Mouse (Mus musculus): ENCODE measurements at regions not wholly inside any gene's neighbourhood (a gene's known extent, or its start where the extent isn't known, plus 50 kb on each side); places are given as distances from the start of the nearest gene placed in this dataset.

- H3K27me3 ChIP-seq (replicated peaks) = no peaks in the 10 kb centered on the region
- H3K9me3 ChIP-seq = 0 out of 2 replicates have a peak, but pooled peaks cover 4% of the 10 kb centered on the region
- no peak overlapping the region for H3K4me3 ChIP-seq (replicated peaks)
- H3K4me1 ChIP-seq = no peaks in the 10 kb centered on the region
- H3K36me3 ChIP-seq (replicated peaks; ENCODE audit: low read length) = no peaks in the 10 kb centered on the region
- TF ChIP-seq FLI1 (IDR thresholded peaks at IDR 0.05; ENCODE audit: low read length) (no peak), GATA1 (IDR thresholded peaks at IDR 0.05; ENCODE audit: borderline replicate concordance, low read length) (no peak)
Measured at GRCm38 (mm10) chr3:148676025-148676424, 314.3 kb downstream of the Adgrl2 start.

GRCm38 (mm10) chr3:148662888-148663477 lies 327.4 kb downstream of the Adgrl2 start:
- Histone ChIP-seq H3K4me3 (replicated peaks) (no peak overlapping the region), H3K36me3 (replicated peaks; ENCODE audit: low read length) (no peaks in the 10 kb centered on the region), H3K9me3 (peaks cover 3% of the 10 kb centered on the region; the same call in 1 of the 2 replicates), H3K27me3 (replicated peaks) (no peaks in the 10 kb centered on the region), H3K4me1 (no peaks in the 10 kb centered on the region)
- TF ChIP-seq FLI1 (IDR thresholded peaks at IDR 0.05; ENCODE audit: low read length) (no peak), GATA1 (IDR thresholded peaks at IDR 0.05; ENCODE audit: borderline replicate concordance, low read length) (no peak)

GRCm38 (mm10) chr3:148659024-148659423 lies 331.3 kb downstream of the Adgrl2 start:
- no peaks in the 10 kb centered on the region for H3K27me3 ChIP-seq (replicated peaks)
- no peaks in the 10 kb centered on the region for H3K36me3 ChIP-seq (replicated peaks; ENCODE audit: low read length)
- no peak overlapping the region for H3K4me3 ChIP-seq (replicated peaks)
- TF ChIP-seq FLI1 (IDR thresholded peaks at IDR 0.05; ENCODE audit: low read length) (no peak), GATA1 (IDR thresholded peaks at IDR 0.05; ENCODE audit: borderline replicate concordance, low read length) (no peak)
- H3K9me3 ChIP-seq = no peaks in the 10 kb centered on the region
- H3K4me1 ChIP-seq = no peaks in the 10 kb centered on the region

DNA sequence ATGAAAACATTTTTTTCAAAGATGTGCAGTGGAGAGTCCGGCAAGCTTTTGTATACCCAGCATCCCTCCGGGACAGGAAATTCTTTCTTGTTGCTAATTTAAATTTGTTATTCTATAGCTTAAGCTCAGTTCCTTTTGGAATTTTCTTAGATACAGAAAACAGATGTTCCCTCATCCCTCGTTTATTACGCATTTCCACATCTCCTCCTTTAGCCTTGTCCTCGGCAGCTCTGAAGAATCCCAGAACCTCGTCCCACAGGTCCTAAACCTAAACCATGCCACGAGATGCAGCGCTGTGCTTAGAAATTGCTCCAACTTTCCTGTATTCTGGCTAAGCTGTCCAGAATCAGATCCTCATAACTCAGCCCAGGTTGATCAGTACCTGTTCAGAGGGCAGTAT lies 332.0 kb downstream of the Adgrl2 start:
- Histone ChIP-seq H3K36me3 (replicated peaks; ENCODE audit: low read length) (no peaks in the 10 kb centered on the region), H3K4me1 (no peaks in the 10 kb centered on the region), H3K27me3 (replicated peaks) (no peaks in the 10 kb centered on the region), H3K4me3 (replicated peaks) (no peak overlapping the region), H3K9me3 (no peaks in the 10 kb centered on the region)
- TF ChIP-seq GATA1 (IDR thresholded peaks at IDR 0.05; ENCODE audit: borderline replicate concordance, low read length) (no peak), FLI1 (IDR thresholded peaks at IDR 0.05; ENCODE audit: low read length) (no peak)

DNA sequence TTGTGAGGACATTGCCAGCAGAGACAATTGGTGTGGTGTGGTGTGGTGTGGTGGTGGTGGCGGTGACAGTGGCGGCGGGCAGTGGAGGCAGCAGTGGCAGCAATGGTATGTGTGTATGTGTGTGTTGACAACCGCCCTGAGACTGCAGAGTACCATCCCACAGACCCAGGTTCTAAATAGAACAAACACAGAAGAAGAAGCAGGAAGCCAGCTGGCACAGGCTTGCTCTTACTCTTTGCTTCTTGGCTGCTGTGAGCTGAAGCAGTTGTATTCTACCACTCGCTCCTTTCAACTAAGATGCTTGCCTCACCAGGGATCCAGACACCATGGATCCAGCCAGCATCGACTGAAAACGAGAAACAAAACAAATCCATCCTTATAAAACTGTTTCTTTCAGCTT lies 334.2 kb downstream of the Adgrl2 start:
- no peaks in the 10 kb centered on the region for H3K27me3 ChIP-seq (replicated peaks)
- H3K36me3 ChIP-seq (replicated peaks; ENCODE audit: low read length) = no peaks in the 10 kb centered on the region
- H3K4me3 ChIP-seq (replicated peaks) = peak overlapping the region; percentile 60
- H3K4me1 ChIP-seq = no peaks in the 10 kb centered on the region
- H3K9me3 ChIP-seq = peaks cover 5% of the 10 kb centered on the region
- no peak for TF ChIP-seq FLI1 (IDR thresholded peaks at IDR 0.05; ENCODE audit: low read length)
- no peak for TF ChIP-seq GATA1 (IDR thresholded peaks at IDR 0.05; ENCODE audit: borderline replicate concordance, low read length)

DNA sequence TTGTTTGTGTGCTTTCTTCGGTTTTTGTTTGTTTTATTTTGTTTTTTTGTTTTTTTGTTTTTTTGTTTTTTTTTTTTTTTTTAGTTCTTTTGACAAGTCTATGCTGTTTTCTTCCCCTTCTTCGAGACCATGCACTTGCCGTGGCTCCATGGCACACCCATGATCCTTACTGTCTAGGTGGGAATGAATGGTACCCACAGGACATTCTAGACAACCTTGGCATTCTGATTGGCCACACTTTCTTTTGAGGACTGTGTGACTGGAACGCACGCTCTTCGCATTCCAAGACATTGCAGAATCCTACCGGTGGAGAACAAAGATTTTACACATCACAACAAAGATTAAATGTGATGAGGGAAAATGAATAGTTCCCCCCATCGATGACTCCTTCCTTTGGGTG lies 340.1 kb downstream of the Adgrl2 start:
- TF ChIP-seq GATA1 (IDR thresholded peaks at IDR 0.05; ENCODE audit: borderline replicate concordance, low read length) (no peak), FLI1 (IDR thresholded peaks at IDR 0.05; ENCODE audit: low read length) (no peak)
- Histone ChIP-seq H3K4me3 (replicated peaks) (no peak overlapping the region), H3K36me3 (replicated peaks; ENCODE audit: low read length) (no peaks in the 10 kb centered on the region), H3K4me1 (no peaks in the 10 kb centered on the region), H3K9me3 (peaks cover 5% of the 10 kb centered on the region), H3K27me3 (replicated peaks) (no peaks in the 10 kb centered on the region)

DNA sequence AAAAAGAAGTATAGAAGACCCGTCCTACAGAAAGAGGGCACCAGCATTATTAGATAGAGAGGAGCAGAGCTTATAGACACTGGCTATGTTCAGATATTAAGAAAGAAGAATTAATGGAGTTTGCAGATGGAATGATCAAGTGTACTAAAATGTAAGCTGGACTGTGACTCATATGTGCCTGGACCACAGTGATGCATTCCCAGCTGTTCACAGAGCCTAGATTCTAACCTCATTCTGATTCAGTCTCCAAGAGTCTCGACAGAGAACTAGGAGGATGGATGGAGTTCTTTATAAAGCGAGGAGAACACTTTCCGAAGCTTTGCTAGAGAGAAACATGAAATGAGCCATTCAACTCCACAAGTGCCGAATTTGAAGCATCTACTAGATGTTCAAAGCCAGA lies 345.4 kb downstream of the Adgrl2 start:
- Histone ChIP-seq H3K4me3 (replicated peaks) (no peak overlapping the region), H3K36me3 (replicated peaks; ENCODE audit: low read length) (no peaks in the 10 kb centered on the region), H3K4me1 (no peaks in the 10 kb centered on the region), H3K27me3 (replicated peaks) (no peaks in the 10 kb centered on the region), H3K9me3 (peaks cover 6% of the 10 kb centered on the region; the same call in 1 of the 2 replicates)
- TF ChIP-seq FLI1 (IDR thresholded peaks at IDR 0.05; ENCODE audit: low read length) (no peak), GATA1 (IDR thresholded peaks at IDR 0.05; ENCODE audit: borderline replicate concordance, low read length) (no peak)

DNA sequence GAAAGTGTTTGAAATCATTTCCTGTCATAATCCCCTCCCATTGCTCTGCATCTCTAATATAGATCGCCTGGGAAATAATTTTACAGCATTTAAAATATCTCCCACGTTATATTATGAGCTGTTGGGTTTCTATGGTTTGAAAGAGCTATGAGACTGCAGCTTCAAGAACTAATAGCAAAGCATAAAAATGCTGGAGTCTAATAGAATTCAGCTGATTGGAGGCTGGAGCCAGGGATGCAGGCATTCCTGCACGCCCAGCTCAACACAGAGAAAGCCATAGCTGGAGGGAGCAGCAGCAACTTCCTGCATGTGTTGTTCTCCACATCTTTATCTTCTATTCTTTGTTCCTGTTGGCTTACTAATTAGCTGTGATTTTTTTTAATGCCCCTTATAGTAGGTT lies 348.8 kb downstream of the Adgrl2 start:
- Histone ChIP-seq H3K4me1 (no peaks in the 10 kb centered on the region), H3K36me3 (replicated peaks; ENCODE audit: low read length) (no peaks in the 10 kb centered on the region), H3K4me3 (replicated peaks) (no peak overlapping the region), H3K9me3 (peaks cover 27% of the 10 kb centered on the region), H3K27me3 (replicated peaks) (no peaks in the 10 kb centered on the region)
- no peak for TF ChIP-seq FLI1 (IDR thresholded peaks at IDR 0.05; ENCODE audit: low read length)
- no peak for TF ChIP-seq GATA1 (IDR thresholded peaks at IDR 0.05; ENCODE audit: borderline replicate concordance, low read length)

- H3K4me3 ChIP-seq (replicated peaks) = no peak overlapping the region
- H3K9me3 ChIP-seq = peaks cover 27% of the 10 kb centered on the region
- no peaks in the 10 kb centered on the region for H3K4me1 ChIP-seq
- no peaks in the 10 kb centered on the region for H3K27me3 ChIP-seq (replicated peaks)
- TF ChIP-seq FLI1 (IDR thresholded peaks at IDR 0.05; ENCODE audit: low read length) (no peak), GATA1 (IDR thresholded peaks at IDR 0.05; ENCODE audit: borderline replicate concordance, low read length) (no peak)
- no peaks in the 10 kb centered on the region for H3K36me3 ChIP-seq (replicated peaks; ENCODE audit: low read length)
Measured at GRCm38 (mm10) chr3:148640680-148641101, 349.7 kb downstream of the Adgrl2 start.

GRCm38 (mm10) chr3:148635101-148635500 lies 355.3 kb downstream of the Adgrl2 start:
- H3K4me3 ChIP-seq (replicated peaks) = no peak overlapping the region
- no peak for TF ChIP-seq GATA1 (IDR thresholded peaks at IDR 0.05; ENCODE audit: borderline replicate concordance, low read length)
- no peak for TF ChIP-seq FLI1 (IDR thresholded peaks at IDR 0.05; ENCODE audit: low read length)
- H3K36me3 ChIP-seq (replicated peaks; ENCODE audit: low read length) = no peaks in the 10 kb centered on the region
- H3K9me3 ChIP-seq = peaks cover 22% of the 10 kb centered on the region
- H3K4me1 ChIP-seq = no peaks in the 10 kb centered on the region
- no peaks in the 10 kb centered on the region for H3K27me3 ChIP-seq (replicated peaks)

Measured in megakaryocyte, embryonic 14.5 days (primary cell).